Mouse (Mus musculus) left cerebral cortex, postnatal 25 days (tissue): ENCODE data around the gene Gabrb2. TPM values are rescaled to one million over a fixed set of nuclear protein-coding genes. Genes with fewer than 3 reads are reported as not detected.

Source experiments
- DNase-seq, 2 experiments: peaks; one replicate each; pipeline ENCODE4 v3.0.0; 2022; ENCODE audit warnings: low spot score in 2 of 2, mixed read lengths in 1 of 2
- intact Hi-C: fragments of 180-260 bp; cut with DNase I; formaldehyde crosslinking; loops from one replicate; pipeline ENCODE4 v1.15.1; 2025
- total RNA-seq, 2 experiments: library from RNA; stranded (reverse); gene quantifications; 2 replicates each; pipeline ENCODE4 v1.2.3; 2021

The Gabrb2 gene
- total RNA-seq, 2 experiments from 2014 or later, result 188 to 196 TPM

DNA sequence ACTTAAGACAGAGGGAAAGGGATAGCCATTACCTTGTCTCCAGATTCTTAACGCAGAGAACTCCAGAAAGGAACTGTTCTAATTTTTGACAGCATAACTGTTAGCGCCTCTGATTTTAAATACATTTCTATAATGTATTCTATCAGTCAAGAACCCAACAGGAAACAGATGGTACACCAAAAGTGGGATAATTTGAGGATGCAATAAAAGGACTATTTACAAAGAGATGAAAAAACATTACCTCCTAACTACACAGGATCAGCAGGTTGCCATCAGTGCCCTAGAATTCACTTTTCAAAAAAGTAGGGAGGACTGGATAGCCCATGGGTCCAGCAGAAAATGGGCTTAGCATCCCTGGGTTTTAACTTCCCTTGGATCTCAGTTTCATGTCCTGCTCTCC is 102.4 kb downstream of the Gabrb2 start:
- intact Hi-C loops, result no loop called here
- DNase-seq, result peak in 1 of 2 experiments; percentile 60

DNA sequence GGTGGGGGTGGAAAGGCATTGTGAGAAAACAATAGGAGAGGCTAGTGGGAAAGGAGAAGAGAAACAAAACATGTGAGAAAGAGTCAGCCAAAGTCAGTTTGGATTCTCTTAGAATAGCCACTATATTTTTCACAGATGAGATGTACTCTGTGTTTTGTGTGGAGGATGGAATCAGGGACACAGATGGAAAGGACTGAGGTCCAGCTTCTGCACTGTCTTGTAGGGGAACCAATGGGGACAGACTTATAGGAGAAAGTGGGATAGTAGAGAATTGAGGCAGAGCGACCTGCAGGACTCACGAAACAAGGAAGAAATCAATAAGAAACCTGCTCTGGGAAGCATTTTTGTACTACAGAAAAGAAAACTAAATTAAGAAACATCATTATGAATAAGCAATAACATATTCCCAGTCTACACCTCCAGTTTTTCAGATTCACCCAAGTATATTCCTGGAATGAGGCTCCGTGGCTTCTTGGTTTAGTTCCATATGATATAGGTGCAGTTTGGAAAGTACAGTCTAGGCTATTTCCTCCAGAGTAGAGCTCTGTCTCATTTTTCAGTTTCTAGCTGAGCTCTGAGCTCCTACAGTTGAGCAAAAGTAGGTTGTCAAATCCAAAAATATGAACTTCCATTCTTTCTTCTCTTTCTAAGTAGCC is 108.8 kb downstream of the Gabrb2 start:
- intact Hi-C loops, result no loop called here
- DNase-seq, result peak in 1 of 2 experiments; percentile 88

DNA sequence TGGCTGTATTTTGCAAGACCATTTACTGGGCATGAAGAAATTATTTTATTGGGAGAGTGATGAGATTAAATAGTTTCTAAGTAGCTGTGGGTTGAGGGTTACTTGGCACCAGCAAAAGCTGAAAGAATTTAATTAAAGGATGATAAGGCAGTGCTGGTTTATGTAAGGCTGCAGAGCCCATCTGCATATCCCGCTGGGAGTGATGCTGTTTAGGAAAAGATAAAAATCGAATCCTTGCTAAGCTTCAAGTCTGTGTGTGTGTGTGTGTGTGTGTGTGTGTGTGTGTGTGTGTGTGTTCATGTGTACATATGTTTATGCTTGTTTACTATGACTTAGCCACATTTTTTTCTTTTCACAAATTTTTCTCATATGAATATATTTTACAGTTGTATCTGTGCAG is 113.0 kb downstream of the Gabrb2 start:
- intact Hi-C loops, result loop anchor here (5.0 kb wide), 2 partner anchors 45 to 110 kb away; no protein-coding TSS in a partner anchor
- no peak for DNase-seq

DNA sequence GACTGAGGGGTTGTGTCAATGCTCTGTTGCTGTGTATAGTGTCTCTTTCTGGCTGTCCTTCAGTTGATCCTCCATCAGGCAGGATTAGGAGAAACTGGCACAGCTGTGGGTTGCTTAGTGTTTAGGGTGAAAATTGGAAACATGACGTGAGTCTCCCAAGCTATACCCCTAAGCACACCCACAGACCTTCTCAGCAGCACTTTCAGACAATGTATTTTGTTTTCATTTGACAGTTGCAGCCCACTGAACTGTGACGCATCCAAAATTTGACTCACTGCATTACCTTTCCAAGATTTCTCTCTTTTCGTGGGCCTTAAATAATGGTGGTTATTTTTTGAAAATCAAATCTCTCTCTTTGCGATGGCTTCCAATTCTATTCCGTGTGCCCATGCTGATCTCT is 115.7 kb downstream of the Gabrb2 start:
- peak in 1 of 2 experiments; percentile 89 for DNase-seq
- intact Hi-C loops, result no loop called here

DNA sequence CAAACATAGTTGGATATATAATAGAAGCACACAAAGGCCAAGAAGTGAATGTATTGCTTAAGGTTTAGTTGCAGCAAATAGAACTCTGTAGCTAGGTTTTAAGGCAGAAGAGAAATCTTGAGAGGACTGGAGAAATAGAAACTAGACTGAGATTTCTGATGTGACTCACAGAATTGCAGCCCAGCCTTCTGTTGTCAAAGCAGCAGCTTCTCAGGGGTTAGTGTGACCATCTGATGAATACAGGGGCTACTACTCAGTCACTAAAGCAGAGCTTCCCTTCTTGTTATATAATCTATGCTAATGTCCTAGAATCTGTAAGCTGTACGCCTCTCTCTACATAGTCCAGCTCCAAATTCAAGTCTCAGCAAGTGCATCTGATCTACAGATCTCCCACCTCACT is 116.3 kb downstream of the Gabrb2 start:
- intact Hi-C loops, result no loop called here

DNA sequence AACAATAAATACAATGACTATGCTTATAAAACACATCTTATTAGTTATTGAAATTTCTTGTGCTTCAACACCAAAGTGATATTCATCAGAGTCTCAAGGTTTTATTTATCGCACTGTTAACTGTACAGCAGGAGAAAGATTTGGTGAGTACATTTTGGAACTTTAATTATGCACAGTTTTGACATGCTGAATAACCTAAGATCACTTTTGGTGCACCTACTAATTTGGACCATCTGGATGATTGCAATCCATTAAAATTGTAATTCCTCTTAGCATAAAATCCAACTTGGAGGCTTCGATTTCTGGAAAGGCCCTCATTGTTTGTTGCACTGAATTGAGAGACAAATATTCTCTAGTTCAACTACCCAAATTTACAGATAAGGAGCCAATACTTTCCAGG is 123.3 kb downstream of the Gabrb2 start:
- intact Hi-C loops, result no loop called here

More for the DNA sequence above, 116.3 kb downstream of the Gabrb2 start:
- DNase-seq, result peak; percentile 20 to 76

DNA sequence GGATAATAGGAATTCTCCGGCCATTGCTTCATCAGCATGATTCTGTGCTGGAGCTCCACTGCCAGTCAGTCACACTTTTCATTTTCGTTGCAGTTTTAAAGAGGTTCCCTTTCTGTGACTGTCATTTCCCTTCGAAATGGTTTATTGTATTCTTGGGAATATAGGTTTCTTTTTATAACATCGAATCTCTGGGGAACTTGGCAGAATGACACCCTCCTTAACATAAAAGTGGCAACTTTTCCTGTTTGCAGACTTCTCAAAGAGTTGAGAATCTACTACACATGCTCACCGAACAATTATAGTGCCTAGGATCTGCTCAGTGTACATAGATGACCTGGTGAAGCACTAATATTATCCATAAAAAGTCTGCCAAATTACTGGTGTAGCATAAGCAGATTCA is 146.5 kb downstream of the Gabrb2 start:
- DNase-seq, result peak in 1 of 2 experiments; percentile 60
- intact Hi-C loops, result no loop called here

More for the DNA sequence above, 123.3 kb downstream of the Gabrb2 start:
- DNase-seq, result no peak

DNA sequence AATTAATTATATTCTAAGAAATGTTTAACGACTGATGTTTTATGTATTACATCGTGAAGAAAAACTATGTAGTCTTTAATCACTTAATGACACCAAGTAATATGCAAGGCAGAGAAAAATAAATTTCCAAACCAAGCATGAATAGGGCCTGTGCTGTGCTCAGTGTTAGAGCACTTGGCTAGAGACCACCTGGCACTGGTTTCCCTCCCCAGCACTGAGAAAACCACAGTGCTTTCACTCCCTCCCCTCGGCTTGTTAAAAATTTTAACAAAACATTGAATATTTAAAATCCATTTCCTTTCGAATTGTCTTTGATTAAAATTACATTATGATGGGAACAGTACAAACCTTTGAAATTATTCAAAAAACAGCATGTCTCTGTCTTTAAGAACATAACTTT is 151.9 kb downstream of the Gabrb2 start:
- intact Hi-C loops, result loop anchor here (10.0 kb wide), 1 partner anchor 523 kb away; no protein-coding TSS in a partner anchor
- no peak for DNase-seq

DNA sequence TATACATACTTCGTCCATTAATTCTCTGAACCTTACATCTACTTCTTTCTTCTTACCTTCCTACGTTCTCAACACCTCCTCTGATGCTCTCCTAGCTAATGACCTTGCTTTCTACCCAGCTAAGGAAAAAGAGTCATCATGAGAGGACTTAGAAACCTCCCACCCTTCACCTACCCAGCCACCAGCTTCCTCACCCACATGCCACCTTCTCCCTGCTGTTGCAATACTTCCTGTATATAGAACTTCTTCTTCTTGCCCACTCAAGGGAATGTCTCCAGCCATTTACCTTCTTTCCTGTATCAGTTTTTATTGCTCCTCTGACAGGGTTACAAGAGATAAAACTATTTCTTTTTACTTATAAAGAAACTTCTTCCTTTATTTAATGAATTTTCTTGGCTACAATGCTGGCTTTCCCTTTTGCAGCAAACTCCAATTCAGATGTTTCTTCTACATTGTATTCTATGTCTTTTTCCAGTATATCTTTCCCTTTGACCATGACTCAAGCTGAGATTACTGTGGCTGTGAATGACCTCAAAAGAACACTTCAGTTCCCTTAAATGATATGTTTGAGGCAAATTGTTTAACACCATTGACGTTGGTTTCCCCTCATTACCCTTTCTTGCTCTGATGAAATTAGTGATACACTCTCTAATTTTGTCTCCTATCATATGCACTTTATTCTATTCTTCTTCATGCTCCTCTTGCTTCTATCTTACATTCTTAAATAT is 155.8 kb downstream of the Gabrb2 start:
- DNase-seq, result peak in 1 of 2 experiments; percentile 84

DNA sequence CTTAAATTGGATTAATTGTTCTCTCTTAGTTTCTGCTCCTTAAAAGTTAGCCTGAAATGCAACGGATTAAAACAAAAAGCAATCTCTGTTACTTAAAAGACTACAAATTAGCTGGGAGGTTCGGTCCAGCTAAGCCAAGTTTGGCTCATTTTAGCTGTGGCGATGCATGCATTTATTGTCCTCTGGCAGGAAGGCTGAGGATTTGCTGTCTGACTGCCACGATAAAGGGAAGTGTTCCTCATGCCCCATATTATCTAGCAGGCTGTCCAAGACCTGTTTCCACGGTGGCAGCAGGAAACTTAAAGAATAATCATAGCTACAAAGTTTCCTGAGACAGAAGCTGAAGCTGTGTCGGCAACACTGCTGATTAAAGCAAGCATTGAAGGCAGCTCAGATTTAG is 160.2 kb downstream of the Gabrb2 start:
- DNase-seq, result peak in 1 of 2 experiments; percentile 47
- intact Hi-C loops, result loop anchor here (5.0 to 10.0 kb wide), 2 partner anchors 48 to 515 kb away; no protein-coding TSS in a partner anchor

More for the DNA sequence above, 155.8 kb downstream of the Gabrb2 start:
- intact Hi-C loops, result loop anchor here (5.0 to 10.0 kb wide), 2 partner anchors 43 to 519 kb away; no protein-coding TSS in a partner anchor

DNA sequence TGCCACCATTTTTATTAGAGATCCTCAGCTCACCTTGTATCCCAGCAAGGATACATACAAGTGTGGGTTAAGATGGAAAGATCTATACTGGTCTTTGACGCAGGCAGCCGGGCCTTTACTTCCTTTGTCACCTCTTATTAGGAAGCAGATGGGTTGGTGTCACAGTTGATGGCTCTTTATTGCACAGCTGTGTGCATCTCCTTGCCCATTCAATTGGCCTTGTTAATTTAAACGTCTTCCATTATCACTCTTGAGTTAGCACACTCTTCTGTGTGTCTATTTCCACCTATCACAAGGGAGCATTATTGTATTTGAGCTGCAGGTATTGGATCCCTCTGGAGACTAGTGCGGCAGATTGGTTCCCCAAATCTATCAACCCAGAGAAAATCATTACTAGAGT is 161.6 kb downstream of the Gabrb2 start:
- DNase-seq, result no peak
- intact Hi-C loops, result no loop called here

DNA sequence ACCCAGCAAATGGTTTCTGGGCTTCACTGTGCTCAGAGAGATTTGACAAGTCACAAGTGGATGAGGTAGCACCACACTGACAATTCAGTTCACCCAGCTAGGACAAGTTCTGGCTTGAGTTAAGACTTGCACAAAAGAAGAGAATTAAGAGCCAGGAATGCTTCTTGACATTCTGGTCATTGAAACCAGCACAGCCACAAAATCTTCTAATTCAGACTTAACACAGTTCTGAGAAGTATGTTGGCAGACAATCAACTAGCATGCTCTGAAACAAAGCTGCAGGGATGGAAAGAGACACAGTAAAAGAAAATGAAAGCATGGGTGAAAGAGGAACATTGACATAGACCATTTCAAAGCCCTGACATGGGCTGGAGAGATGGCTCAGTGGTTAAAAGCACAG is 162.2 kb downstream of the Gabrb2 start:
- intact Hi-C loops, result no loop called here
- DNase-seq, result no peak

DNA sequence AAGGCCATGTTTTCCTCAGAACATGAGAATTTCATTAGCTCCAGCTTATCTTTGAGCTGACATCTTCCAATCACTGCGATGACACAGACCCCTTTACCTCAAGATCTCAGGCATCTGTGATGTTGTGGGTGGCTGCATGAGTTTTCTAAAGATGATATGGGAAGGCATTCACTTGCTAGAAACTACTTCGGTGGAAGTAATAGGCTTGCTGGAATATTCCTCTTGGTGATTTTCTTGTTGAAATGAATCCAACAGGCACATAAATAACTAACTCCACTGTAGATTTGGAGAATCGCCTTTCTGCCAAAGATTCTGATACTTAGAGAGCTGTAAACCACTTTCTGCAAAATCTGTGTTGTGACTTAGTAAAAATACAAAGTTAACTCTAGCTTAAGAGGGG is 172.9 kb downstream of the Gabrb2 start:
- peak in 1 of 2 experiments; percentile 70 for DNase-seq
- intact Hi-C loops, result no loop called here

DNA sequence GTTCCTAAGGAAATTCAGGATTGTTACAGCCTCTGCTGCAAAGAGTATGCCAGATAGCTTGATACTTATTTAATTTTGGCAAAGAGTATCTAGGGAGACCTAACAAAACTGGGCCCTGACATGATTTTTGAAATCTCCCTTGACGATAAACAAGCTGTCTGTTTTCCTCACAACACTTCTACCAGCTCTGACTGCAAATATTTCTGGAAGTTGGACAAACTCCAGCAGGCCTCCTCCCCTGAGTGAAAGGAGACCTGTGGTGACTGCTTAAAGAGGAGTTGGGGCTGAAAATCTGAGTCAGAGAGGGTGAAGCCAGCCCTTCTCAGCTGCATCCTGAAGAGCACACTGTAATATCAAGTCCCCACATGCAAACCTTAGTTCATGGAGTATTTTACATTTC is 186.7 kb downstream of the Gabrb2 start:
- DNase-seq, result peak in 1 of 2 experiments; percentile 67
- intact Hi-C loops, result no loop called here

DNA sequence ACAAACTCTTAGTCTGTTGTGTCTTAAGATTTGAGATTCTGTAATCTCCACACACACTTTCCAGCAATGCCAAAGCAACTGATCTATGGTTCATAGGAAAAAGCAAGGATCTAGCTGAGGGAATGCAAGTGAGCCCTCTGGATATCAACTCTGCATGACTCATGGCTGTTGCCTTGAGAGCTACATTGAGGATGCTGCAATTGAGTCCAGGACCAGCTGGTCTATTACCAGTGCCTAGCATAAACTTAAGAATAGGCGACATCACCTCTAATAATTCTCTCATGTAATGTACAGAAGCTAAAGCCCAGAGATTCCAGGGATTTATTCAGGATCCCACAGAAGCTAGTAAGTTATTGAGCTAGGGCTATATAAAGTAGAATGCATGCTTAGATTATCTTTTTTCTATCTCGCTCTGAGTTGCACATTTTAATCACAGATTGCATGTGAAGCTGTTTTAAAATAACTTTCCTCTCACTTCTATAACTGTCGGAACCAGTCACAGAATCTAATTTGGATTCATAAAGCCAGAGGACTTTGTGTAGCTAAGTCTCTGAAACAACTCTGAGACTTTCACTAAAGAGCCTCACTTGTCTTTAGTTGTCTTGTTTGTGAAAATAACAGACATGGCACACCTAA is 189.7 kb downstream of the Gabrb2 start:
- intact Hi-C loops, result no loop called here
- DNase-seq, result peak; percentile 30 to 74

DNA sequence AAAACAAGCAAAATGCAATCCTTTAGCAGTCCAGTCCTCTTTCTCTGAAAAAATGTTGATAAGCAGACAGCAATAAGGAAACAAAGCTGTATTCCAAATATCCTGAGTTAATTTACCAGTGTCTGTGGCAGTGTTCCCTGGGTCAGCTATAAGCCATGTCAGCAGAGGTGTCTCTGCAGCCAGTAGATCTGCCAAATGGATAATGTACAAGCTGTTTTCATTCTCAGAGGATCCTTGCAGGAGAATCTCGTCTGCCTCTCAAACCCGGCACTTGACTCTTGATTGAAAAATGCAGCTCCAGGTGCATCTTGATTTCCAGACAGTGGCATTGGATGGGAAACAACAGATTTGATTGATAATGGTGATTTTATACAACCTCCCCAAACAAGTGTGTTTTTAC is 198.6 kb downstream of the Gabrb2 start:
- no peak for DNase-seq
- intact Hi-C loops, result loop anchor here (10.0 kb wide), 2 partner anchors 307 to 477 kb away; no protein-coding TSS in a partner anchor

DNA sequence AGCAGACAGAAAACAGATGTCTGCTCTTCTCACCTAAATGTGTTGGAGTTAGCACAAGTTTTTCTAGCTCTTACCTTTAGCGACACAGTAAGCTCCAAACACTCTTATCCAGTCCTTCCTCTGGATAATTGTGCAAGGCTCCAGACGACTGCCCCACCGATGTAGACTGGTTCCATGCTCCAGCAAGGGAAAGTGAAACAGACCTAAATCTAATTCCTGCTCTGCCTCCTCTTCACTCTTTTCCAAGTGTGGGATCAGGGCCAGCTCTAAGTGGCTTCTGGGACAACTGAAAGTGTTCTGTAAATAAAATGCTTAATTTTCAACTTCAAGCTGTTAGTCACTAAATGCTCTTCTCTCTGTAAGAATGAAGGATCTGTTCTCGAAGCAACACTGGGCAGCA is 201.6 kb downstream of the Gabrb2 start:
- intact Hi-C loops, result no loop called here
- peak; percentile 20 to 71 for DNase-seq

DNA sequence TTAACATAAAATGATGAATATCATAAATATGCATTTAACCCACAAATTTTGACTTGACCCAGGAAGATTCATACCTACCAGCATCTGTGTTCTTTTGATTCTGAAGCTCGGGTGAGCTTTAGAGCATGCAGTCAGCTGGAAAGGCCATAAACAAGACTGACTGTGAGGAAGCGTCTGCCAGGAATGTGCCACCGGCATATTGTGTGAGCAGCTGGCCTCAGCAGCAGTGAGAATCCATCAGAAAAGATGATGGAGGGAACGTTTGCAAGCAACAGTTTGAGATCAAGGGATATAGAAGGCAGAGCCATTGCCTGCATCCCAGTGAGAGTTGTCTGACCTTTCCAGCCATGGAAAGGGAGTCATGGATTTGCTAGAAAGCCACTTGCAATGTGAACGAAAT is 230.6 kb downstream of the Gabrb2 start:
- DNase-seq, result no peak
- intact Hi-C loops, result no loop called here

DNA sequence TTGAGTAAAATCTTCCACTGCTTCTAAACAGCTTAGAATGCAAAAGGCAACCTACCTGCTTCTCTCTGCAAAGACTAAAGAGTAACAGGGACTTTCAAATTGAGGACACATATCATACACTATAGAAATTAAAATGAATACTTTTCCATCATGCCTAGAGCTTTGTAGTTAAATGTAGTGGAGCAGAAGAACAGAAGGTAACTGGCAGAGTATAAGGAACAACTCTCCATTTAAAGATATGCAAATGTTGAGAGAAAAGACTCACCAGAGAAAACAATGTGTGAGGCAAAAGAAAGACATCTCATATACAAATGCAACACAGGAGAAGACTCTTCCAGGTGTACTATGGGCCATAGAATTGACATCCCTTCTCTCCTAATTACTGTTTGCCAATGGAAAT is 232.0 kb downstream of the Gabrb2 start:
- intact Hi-C loops, result no loop called here
- DNase-seq, result peak in 1 of 2 experiments; percentile 39

DNA sequence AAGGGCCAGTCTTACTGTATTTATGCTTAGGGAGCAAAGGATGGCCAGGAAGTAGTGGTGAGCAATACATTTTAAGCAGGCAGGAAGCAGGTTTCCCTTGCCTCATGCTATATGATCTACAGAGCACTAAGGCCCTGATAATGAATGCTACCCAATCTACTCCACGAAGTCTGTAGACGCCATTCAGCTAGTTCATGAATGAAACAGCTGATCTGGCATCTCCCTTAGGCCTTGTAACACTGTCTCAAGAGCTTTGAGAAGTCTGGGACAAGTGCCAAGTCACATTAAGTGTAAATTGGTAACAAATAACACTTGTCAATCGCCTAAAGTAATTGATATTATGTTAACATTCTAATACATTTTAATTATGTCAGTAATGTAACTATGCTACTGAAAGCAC is 234.6 kb downstream of the Gabrb2 start:
- intact Hi-C loops, result no loop called here
- DNase-seq, result no peak
